Mouse (Mus musculus) liver (tissue): ENCODE measurements around the gene Casc3.

Experiments
- DNase-seq: peaks from one replicate; pipeline ENCODE4 v3.0.0-alpha.2; 2020; ENCODE audit warnings: mixed read lengths

Casc3 gene

DNA sequence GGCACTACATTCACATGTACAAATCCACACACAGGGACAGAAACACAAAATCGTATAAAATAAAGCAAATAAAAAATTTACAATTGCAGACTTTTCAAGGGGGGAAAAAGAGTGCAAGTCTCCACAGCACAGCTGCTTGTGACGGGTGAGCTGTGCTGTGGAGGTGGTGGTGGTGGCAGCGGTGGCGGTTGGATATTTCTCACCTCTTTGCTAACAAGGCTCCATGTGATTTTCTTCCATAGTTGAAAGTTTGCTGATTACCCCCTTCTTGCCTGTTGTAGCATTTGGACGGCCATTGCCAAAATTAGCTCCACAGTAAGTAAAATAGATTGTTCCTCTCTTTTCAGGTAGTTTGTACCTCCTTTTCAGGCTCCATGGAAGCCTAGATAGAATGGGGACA is at the start of gene Casc3:
Casc3 (plus strand) TSS at position 301 of the 400 bp plus-strand sequence.
- no peak for DNase-seq

GRCm38 (mm10) chr11:98755726-98756380 is 48.9 kb upstream of the Casc3 start:
- DNase-seq: peak; percentile 55

DNA sequence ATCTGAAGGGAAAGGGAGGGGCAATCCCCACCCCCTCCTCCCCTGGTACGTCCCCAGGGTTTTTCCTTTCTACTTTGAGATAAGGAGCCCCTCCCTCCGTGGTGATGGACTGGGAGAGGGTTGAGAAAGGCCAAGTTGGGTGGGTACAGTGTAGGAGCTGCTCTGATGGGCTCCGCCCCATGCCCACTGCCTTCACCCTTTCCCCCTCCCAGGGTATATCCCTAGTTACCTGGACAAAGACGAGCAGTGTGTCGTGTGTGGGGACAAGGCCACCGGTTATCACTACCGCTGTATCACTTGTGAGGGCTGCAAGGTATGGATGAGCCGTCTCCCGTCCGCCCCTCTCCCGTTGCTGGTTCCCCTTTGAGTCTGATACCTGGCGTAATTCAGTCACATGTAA is 48.0 kb upstream of the Casc3 start:
- DNase-seq: peak; percentile 67

DNA sequence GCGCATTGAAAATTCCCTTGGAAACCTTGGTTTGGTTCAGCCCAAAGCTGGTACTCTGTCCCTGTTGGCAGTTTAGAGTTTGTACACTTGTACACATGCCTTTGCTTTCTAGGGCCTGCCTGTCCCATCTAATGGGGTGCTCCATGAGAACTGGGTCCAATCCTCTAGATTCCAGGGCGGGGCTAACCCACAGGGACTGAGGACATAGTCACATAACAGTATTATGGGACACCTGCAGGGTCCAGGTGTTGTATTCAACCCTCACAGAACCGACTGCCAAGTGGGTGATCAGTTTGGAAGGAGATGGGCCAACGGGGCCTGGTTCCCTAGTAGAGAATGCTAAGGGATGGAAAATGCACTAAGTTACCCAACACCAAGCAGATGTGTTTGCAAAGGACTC is 42.8 kb upstream of the Casc3 start:
- DNase-seq: no peak

DNA sequence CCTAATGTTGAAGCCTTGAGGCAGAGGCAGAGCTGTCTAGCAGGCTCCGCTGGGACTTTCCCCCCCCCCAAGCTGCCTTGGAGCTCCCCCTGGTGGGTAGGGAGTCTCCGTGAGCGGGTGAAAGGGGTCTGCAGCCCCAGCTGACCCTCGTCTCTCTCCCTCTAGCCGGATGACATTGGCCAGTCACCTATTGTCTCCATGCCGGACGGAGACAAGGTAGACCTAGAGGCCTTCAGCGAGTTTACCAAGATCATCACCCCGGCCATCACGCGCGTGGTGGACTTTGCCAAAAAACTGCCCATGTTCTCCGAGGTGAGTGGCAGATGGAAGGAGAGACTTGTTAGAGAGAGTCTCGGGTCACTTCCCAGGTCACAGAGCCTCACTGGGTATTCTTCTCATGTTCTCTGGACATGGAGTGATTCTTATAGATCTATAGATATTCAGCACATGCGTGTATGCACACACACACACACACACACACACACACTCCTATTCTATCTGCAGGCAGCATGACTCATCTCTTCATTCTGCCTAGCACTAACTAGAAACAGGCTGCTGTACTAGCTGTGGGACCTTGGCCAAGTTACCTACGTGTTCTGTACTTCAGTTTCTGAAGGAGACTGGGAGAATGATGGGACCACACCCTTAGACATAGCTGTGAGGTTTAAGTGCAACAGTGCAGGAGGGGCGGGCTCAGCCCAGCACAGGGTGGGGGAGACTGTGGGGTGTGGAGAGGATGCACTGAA is 41.8 kb upstream of the Casc3 start:
- DNase-seq: no peak

DNA sequence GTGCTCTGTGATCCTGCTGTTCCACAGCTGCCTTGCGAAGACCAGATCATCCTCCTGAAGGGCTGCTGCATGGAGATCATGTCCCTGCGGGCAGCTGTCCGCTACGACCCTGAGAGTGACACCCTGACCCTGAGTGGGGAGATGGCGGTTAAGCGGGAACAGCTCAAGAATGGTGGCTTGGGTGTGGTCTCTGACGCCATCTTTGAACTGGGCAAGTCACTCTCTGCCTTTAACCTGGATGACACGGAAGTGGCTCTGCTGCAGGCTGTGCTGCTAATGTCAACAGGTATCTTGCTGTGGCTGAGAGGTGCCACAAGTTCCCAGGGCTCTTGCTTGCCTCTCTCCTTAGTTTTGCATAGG is 41.2 kb upstream of the Casc3 start:
- no peak for DNase-seq

GRCm38 (mm10) chr11:98764091-98764490 is 40.6 kb upstream of the Casc3 start:
- DNase-seq: no peak

DNA sequence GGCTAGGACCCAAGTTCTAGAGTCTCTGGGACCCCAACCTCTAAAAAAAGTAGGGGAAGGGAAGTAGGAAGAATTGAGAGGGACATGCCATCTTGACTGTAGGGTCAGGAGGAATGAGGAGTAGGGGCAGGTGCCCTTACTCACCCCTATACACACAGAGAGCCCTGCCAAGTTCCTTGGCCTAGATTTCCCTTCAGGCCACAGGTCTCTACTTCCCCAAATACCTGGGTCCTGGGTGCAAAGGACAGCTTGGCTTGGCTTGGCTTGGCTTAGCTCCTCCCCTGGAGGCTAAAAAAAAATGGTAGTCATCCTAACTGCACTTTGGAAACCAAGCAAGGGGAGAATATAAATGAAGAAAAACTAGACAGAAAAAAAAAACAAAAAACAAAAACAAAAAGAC is 40.0 kb upstream of the Casc3 start:
- no peak for DNase-seq

- DNase-seq: no peak
Observed at GRCm38 (mm10) chr11:98765421-98766309, 39.0 kb upstream of the Casc3 start.

GRCm38 (mm10) chr11:98766346-98766745 is 38.4 kb upstream of the Casc3 start:
- DNase-seq: no peak

- DNase-seq: no peak
Observed at GRCm38 (mm10) chr11:98766816-98767215, 37.9 kb upstream of the Casc3 start.

DNA sequence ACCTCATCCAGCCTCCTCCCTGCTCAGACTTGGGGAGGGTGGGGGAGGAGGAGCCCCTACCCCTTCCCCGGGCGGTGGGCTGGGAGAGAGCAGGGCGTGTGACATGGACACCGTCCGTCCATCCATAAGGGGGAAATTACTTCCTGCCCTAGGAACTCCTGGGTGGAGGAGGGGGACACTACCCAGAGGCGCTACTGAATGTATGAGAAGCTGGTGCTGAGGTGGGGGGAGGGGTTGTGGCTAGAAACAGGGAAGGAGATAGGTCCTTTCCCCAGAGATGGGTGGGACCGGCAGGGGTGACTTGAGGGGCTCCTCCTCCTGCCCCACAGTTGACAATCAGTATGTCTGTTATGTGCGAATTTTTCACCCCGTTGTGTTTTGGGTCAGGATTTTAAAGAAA is 37.4 kb upstream of the Casc3 start:
- DNase-seq: peak; percentile 86

- no peak for DNase-seq
Observed at GRCm38 (mm10) chr11:98767713-98768112, 37.0 kb upstream of the Casc3 start.

DNA sequence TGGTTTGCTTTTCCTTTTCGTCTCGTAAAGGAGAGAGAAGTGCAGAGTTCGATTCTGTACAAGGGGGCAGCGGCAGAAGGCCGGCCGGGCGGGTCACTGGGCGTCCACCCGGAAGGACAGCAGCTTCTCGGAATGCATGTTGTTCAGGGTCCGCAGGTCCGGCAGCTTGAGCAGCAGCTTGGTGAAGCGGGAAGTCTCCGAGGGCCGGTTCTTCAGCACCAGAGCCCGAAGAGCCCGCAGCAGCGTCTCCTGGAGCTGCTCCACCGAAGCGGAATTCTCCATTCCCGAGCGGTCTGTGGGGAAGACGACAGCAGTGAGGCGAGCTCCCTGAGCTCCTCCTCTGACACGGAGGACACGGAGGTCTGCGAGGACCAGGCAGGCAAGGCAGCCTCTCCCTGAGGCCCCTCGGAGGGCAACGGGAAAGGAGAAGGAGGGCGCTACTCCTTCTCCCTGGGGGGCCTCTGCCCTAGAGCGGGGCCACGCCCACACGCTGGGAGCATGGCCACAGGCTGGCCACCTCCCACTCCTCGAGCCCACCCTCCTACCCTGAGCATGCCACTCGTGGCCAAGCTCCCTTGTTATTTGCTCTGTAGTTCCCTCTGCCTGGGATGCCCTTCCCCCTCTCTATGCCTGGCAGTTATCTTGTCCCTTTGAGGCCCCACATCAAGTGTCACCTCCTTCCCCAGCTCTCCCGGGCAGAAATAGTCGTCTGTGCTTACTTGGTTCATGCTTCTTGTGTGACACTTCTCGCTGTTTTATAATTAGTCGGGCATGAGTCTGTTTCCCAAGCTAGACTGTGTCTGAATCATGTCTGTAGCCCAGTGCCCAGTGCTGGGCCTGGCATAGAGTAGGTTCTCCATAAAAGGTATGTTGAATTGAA is 36.3 kb upstream of the Casc3 start:
- peak; percentile 79 for DNase-seq

GRCm38 (mm10) chr11:98769007-98769954 is 35.4 kb upstream of the Casc3 start:
- no peak for DNase-seq

DNA sequence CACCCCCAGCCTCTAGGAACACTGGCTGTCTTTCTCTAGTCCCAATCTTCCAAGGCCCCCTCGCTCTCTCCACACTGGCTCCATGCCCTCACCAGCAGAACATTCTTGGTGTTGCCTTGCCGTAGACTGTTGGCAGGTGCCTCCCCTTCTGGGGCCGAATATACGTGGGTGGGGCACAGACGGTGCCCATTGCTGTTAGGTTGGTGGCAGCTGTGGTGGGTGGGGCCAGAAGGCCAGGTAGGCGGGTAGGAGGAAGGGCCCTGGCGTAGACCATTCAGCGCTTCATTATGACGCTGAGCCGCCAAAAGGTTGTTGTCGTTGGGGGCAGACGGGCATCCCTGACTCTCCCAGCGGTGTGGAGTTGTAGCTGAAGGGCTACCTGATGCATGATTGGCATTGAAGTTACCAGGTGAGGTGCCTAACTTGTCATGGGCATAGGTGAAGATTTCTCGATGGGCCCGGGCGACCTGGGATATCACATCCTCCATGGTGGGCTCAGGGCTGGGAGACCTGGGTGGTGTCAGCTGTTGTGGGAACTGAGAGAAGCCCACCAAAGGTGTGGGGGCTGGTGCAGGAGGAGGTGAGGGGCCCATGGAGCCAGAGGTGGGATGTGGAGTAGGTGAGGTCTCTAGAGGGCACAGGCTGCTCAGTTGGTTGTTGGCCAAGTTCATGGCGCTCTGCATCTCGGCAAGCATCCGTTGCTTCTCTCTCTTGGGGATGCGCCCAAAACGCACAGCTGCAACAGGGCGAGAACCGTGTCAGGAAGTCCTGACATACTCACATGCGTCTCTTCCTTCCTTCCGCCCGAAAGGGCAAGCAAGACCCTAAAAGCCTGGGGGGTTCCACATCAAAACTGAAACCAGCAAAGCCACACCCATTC is 34.4 kb upstream of the Casc3 start:
- DNase-seq: no peak

DNA sequence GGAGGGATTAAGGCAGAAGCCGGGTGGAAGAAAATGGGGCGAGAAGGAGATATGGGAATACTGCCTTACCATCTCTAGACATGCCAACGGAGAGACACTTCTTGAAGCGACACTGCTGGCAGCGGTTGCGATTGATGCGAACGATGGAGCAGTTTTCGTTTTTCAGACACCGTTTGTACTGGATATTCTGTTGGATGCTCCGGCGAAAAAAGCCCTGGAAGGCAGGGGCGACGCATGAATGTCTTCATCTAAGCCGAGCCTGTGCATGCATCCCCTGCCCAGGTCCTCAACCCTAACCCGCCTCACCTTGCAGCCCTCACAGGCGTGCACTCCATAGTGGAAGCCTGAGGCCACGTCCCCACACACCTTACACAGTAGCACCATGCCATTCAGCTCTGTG is 33.6 kb upstream of the Casc3 start:
- DNase-seq: no peak

DNA sequence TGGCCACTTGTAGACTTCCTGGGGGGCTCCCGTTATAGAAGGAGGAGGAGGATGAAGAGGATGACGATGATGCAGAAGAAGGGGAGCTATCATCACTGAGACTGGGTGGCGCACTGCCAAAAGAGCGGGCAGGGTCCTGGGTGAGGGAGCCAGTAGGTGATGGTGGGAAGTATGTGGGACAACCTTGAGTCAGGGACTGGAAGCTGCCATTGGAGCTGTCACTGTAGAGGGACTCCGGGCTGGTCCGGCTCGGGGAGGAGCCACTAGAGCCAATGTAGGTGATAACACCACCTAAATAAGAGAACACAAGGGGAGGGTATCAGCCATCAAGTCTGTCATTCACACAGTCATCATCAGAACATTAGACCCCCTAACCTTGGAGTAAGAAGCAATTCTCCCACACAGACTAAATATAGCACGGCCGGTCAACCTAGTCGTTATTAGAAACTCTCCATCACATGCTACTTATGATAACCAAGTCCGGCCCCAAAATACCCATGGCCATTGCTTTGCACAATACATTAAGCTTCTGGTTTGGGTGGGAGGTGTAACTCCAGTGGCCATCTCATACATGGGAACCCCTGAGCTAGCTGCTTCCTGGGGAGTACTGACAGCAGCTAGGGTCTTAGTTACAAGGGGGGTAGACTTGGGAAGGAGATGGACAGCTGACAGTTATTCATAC is 32.7 kb upstream of the Casc3 start:
- DNase-seq: no peak

- DNase-seq: peak; percentile 58
Observed at GRCm38 (mm10) chr11:98772667-98773171, 32.0 kb upstream of the Casc3 start.
